ENCODE assay signal across 8 mouse cellular contexts in the genomic region with DNA sequence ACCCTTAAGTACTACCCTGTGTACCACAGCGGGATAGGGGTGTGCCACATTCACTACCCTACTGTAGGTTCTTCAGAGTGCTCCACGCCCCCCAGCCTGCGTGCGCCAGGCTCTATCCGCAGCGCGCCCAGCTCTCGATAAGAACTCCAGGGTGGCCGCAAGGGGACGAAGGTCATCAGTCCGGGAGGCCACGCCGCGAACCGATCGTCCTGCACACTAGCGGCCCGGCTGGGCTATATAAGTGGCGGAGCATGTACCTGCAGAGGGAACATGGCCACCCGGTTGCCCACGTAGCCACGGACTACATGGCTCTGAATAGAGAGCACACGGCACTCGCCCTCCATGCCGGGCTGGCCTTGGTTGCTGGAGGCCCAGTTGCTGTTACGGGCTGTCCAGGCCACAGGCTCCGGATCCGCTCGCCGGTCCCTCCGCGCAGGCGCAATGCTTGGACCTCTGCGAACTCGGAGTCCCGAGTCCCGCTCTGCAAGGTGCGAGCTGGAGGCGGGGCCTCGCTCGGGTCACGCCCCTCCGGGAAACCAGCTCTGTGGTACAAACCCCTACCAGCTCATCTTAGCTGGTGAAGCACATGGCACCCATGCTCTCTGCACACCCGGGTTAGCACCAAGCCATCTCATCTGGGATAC.
DNase-seq lines count a peak whose midpoint lies in the region; ATAC-seq and TF ChIP-seq lines count a peak whose summit lies in the region.

No protein-coding gene starts in this region.

- peak; percentile 58; the same call in 1 of the 2 replicates for ATAC-seq in cerebellum, adult (ENCODE audit: insufficient number of reproducible peaks, low FRiP score, low TSS enrichment)
- ATAC-seq in lung, embryonic 14.5 days (ENCODE audit: insufficient read depth), result peak; percentile 84
- ATAC-seq in neutrophil, adult 5-6 weeks (ENCODE audit: extremely low read depth, insufficient number of reproducible peaks, low FRiP score, poor library complexity, severe bottlenecking), result peak; percentile 13; the same call in 1 of the 2 replicates

- peaks cover 16% of the 10 kb centered on the region for H3K27me3 ChIP-seq in lung, embryonic 14.5 days (ENCODE audit: insufficient read depth, low read length)

- no peak for DNase-seq in cerebellum, adult 9-10 months
- peak; percentile 49 to 74 for DNase-seq in cerebellum, postnatal 25 days
- DNase-seq in gastrocnemius, postnatal 25 days, result peak; percentile 56
- DNase-seq in kidney, adult 18-20 months, result peak; percentile 88
- peak; percentile 81 for DNase-seq in lung, embryonic 14.5 days
- peak; percentile 55 to 73 for DNase-seq in urinary bladder, postnatal 36 days (ENCODE audit: low spot score in 2 of 2)

- 1% methylated on average over 44 of the region's 44 CpGs for WGBS in lung, embryonic 14.5 days

- H3K36me3 ChIP-seq in lung, embryonic 14.5 days (ENCODE audit: insufficient read depth), result no peaks in the 10 kb centered on the region

- H3K9me3 ChIP-seq in lung, embryonic 14.5 days (ENCODE audit: low read depth, low read length), result no peaks in the 10 kb centered on the region

- H3K4me1 ChIP-seq in lung, embryonic 14.5 days (ENCODE audit: insufficient read depth), result peaks cover 4% of the 10 kb centered on the region; the same call in 1 of the 2 replicates

- TF ChIP-seq CTCF in lung, embryonic 14.5 days (IDR thresholded peaks at IDR 0.05; ENCODE audit: low read depth), result no peak

- H3K4me3 ChIP-seq in lung, embryonic 14.5 days (ENCODE audit: low read depth, low read length), result peak overlapping the region; percentile 45

- H3K27ac ChIP-seq in lung, embryonic 14.5 days (ENCODE audit: low read depth), result no peak overlapping the region

- H3K4me2 ChIP-seq in lung, embryonic 14.5 days, result peak overlapping the region; percentile 94

- H3K9ac ChIP-seq in lung, embryonic 14.5 days, result peak overlapping the region; percentile 52

Comparison
In these comparisons a context has a peak if more than half of its experiments do, and no peak if none do; other contexts are left out.
1. ATAC-seq: peak in every context shown above with its lines; median percentile 84 in lung, embryonic 14.5 days; 58 in cerebellum, adult; 13 in neutrophil, adult 5-6 weeks.